Mouse (Mus musculus) spleen, adult 2 months (tissue): ENCODE measurements around the gene Pip5kl1. TPM values are rescaled to one million over a fixed set of nuclear protein-coding genes. Genes with fewer than 3 reads are reported as not detected.

Experiments used
- DNase-seq, 2 experiments: peaks; one replicate each; pipeline versions ENCODE4 v3.0.0 to v3.0.0-alpha.2; 2012 to 2021; ENCODE audit warnings: low spot score in 2 of 2, low read depth in 1 of 2
- H3K27ac ChIP-seq: fragments of 200-500 bp; 2 replicates; pipeline ENCODE4 v1.5.1; 2012; ENCODE audit warnings: low read length, inconsistent platforms; ENCODE audit not compliant: insufficient read depth
- H3K27me3 ChIP-seq: fragments of 200-500 bp; 2 replicates; pipeline ENCODE4 v1.6.1; 2012; ENCODE audit warnings: mild to moderate bottlenecking, moderate library complexity, low read length, inconsistent platforms; ENCODE audit not compliant: control insufficient read depth, insufficient read depth
- H3K36me3 ChIP-seq: fragments of 200-500 bp; 2 replicates; pipeline ENCODE4 v1.6.1; 2012; ENCODE audit warnings: mild to moderate bottlenecking, low read length, inconsistent platforms; ENCODE audit not compliant: control insufficient read depth, insufficient read depth
- H3K4me1 ChIP-seq: fragments of 200-500 bp; 2 replicates; pipeline ENCODE4 v1.6.1; 2011; ENCODE audit warnings: inconsistent platforms; ENCODE audit not compliant: control insufficient read depth, insufficient read depth, insufficient read length
- H3K4me3 ChIP-seq: fragments of 200-500 bp; 2 replicates; pipeline ENCODE4 v1.5.1; 2011; ENCODE audit warnings: mild to moderate bottlenecking, inconsistent platforms; ENCODE audit not compliant: insufficient read depth, insufficient read length; ENCODE audit errors: extremely low read depth
- CTCF ChIP-seq: fragments of 200-500 bp; IDR thresholded peaks from 2 replicates; pipeline ENCODE4 v1.5.1; 2011; ENCODE audit warnings: mild to moderate bottlenecking, inconsistent platforms; ENCODE audit not compliant: insufficient read depth, insufficient read length, insufficient replicate concordance; ENCODE audit errors: extremely low read depth
- POLR2A ChIP-seq: fragments of 200-500 bp; IDR thresholded peaks from 2 replicates; pipeline ENCODE4 v1.6.1; 2011; ENCODE audit warnings: low read depth, low read length, inconsistent platforms
- WGBS: fragments of 180-500 bp; shearing (Covaris S2); methylation state at CpG from one replicate; pipeline ENCODE4 v1.1.7; 2018; 5-methylcytosine and 5-hydroxymethylcytosine counted together
- polyA plus RNA-seq: library from polyadenylated mRNA; depleted of rRNA; stranded (reverse); fragments of >200 nt; gene quantifications from 2 replicates; pipeline ENCODE4 v1.2.3, GENCODE M21; 2012

Gene Pip5kl1
- polyA plus RNA-seq, 1 experiment, result 0.40 TPM

- no peaks in the 10 kb centered on the region for H3K27me3 ChIP-seq
- no peak overlapping the region for H3K27ac ChIP-seq
- TF ChIP-seq CTCF (no peak), POLR2A (no peak)
- WGBS, result 62% methylated on average over 7 of the region's 7 CpGs
- H3K36me3 ChIP-seq, result no peaks in the 10 kb centered on the region
- DNase-seq, result no peak
- H3K4me3 ChIP-seq, result no peak overlapping the region
- peaks cover 17% of the 10 kb centered on the region; the same call in 1 of the 2 replicates for H3K4me1 ChIP-seq
Observed at GRCm38 (mm10) chr2:32547964-32548739, 26.4 kb upstream of the Pip5kl1 start.

GRCm38 (mm10) chr2:32549171-32549570 is 25.4 kb upstream of the Pip5kl1 start:
- no peak for TF ChIP-seq POLR2A
- TF ChIP-seq CTCF, result no peak
- Histone ChIP-seq H3K4me1 (peaks cover 17% of the 10 kb centered on the region; the same call in 1 of the 2 replicates), H3K27me3 (no peaks in the 10 kb centered on the region), H3K27ac (no peak overlapping the region), H3K36me3 (no peaks in the 10 kb centered on the region), H3K4me3 (no peak overlapping the region)
- no peak for DNase-seq
- WGBS, result 91% methylated on average over 9 of the region's 9 CpGs

- H3K36me3 ChIP-seq, result no peaks in the 10 kb centered on the region
- no peak for DNase-seq
- H3K4me1 ChIP-seq, result peaks cover 21% of the 10 kb centered on the region; the same call in 1 of the 2 replicates
- no peaks in the 10 kb centered on the region for H3K27me3 ChIP-seq
- TF ChIP-seq POLR2A (no peak), CTCF (no peak)
- H3K27ac ChIP-seq, result no peak overlapping the region
- H3K4me3 ChIP-seq, result no peak overlapping the region
- 26% methylated on average over 6 of the region's 6 CpGs for WGBS
Observed at GRCm38 (mm10) chr2:32549764-32550163, 24.8 kb upstream of the Pip5kl1 start.

GRCm38 (mm10) chr2:32551236-32551635 is 23.4 kb upstream of the Pip5kl1 start:
- Histone ChIP-seq H3K4me3 (no peak overlapping the region), H3K36me3 (peaks cover 2% of the 10 kb centered on the region; the same call in 1 of the 2 replicates), H3K4me1 (peaks cover 26% of the 10 kb centered on the region), H3K27ac (no peak overlapping the region), H3K27me3 (no peaks in the 10 kb centered on the region)
- TF ChIP-seq CTCF, result no peak
- no peak for TF ChIP-seq POLR2A
- 87% methylated on average over 5 of the region's 5 CpGs for WGBS
- no peak for DNase-seq

GRCm38 (mm10) chr2:32553592-32554148 is 20.9 kb upstream of the Pip5kl1 start:
- DNase-seq, result no peak
- 3% methylated on average over 7 of the region's 7 CpGs for WGBS
- H3K4me3 ChIP-seq, result peak overlapping the region; percentile 43; the same call in 1 of the 2 replicates
- H3K27me3 ChIP-seq, result no peaks in the 10 kb centered on the region
- peaks cover 2% of the 10 kb centered on the region for H3K36me3 ChIP-seq
- peak overlapping the region; percentile 90 for H3K27ac ChIP-seq
- TF ChIP-seq CTCF (no peak), POLR2A (no peak)
- H3K4me1 ChIP-seq, result peaks cover 17% of the 10 kb centered on the region

GRCm38 (mm10) chr2:32555484-32555883 is 19.1 kb upstream of the Pip5kl1 start:
- Histone ChIP-seq H3K4me1 (peaks cover 17% of the 10 kb centered on the region), H3K27ac (peak overlapping the region; percentile 14; the same call in 1 of the 2 replicates), H3K4me3 (no peak overlapping the region), H3K36me3 (peaks cover 14% of the 10 kb centered on the region), H3K27me3 (no peaks in the 10 kb centered on the region)
- TF ChIP-seq POLR2A, result no peak
- 74% methylated on average over 4 of the region's 4 CpGs for WGBS
- no peak for DNase-seq

GRCm38 (mm10) chr2:32556019-32556418 is 18.6 kb upstream of the Pip5kl1 start:
- Histone ChIP-seq H3K27me3 (no peaks in the 10 kb centered on the region), H3K4me3 (no peak overlapping the region), H3K36me3 (peaks cover 14% of the 10 kb centered on the region), H3K4me1 (peaks cover 17% of the 10 kb centered on the region), H3K27ac (peak overlapping the region; percentile 14; the same call in 1 of the 2 replicates)
- TF ChIP-seq CTCF (no peak), POLR2A (no peak)
- DNase-seq, result no peak
- 58% methylated on average over 7 of the region's 7 CpGs for WGBS
